Mouse (Mus musculus) midbrain, embryonic 13.5 days (tissue): ENCODE measurements around the gene Fam117a. TPM values are rescaled to one million over a fixed set of nuclear protein-coding genes. Genes with fewer than 3 reads are reported as not detected.

Experiments used
- ATAC-seq: fragments of 200-750 bp; cut with Nextera tagmentation; 2 replicates; pipeline ENCODE4 v1.8.0; 2017; ENCODE audit warnings: mild to moderate bottlenecking, moderate TSS enrichment, moderate library complexity
- H3K27ac ChIP-seq: fragments of 300-500 bp; sonication (generic); 2 replicates; pipeline ENCODE4 v1.5.1; 2015; ENCODE audit warnings: inconsistent platforms, mild to moderate bottlenecking, moderate library complexity
- H3K27me3 ChIP-seq: fragments of 300-500 bp; sonication (generic); 2 replicates; pipeline ENCODE4 v1.6.1; 2015; ENCODE audit warnings: mild to moderate bottlenecking, inconsistent platforms
- H3K36me3 ChIP-seq: fragments of 300-500 bp; sonication (generic); 2 replicates; pipeline ENCODE4 v1.6.1; 2015; ENCODE audit warnings: mild to moderate bottlenecking, inconsistent platforms
- H3K4me1 ChIP-seq: fragments of 300-500 bp; sonication (generic); replicated peaks from 2 replicates; pipeline ENCODE4 v1.6.1; 2015; ENCODE audit warnings: inconsistent platforms
- H3K4me2 ChIP-seq: fragments of 300-500 bp; sonication (generic); replicated peaks from 2 replicates; pipeline ENCODE4 v1.6.1; 2015; ENCODE audit warnings: moderate library complexity, mild to moderate bottlenecking, inconsistent platforms
- H3K4me3 ChIP-seq: fragments of 300-500 bp; sonication (generic); replicated peaks from 2 replicates; pipeline ENCODE4 v1.5.1; 2015; ENCODE audit warnings: mild to moderate bottlenecking, inconsistent platforms
- H3K9ac ChIP-seq: fragments of 300-500 bp; sonication (generic); replicated peaks from 2 replicates; pipeline ENCODE4 v1.6.1; 2015; ENCODE audit warnings: mild to moderate bottlenecking, inconsistent platforms
- H3K9me3 ChIP-seq: fragments of 300-500 bp; sonication (generic); 2 replicates; pipeline ENCODE4 v1.6.1; 2016; ENCODE audit warnings: mild to moderate bottlenecking, inconsistent platforms
- whole genome bisulfite sequencing: fragments of 180-500 bp; shearing (Covaris S2); methylation state at CpG from one replicate; pipeline ENCODE4 v1.1.7; 2015; 5-methylcytosine and 5-hydroxymethylcytosine counted together
- polyA plus RNA-seq: library from polyadenylated mRNA; unstranded; fragments of >200 nt; fragmentation: Nextera tagmentation; extraction: Ambion mirVana; gene quantifications from 2 replicates; pipeline ENCODE4 v1.2.1, GENCODE M21; 2015

Gene Fam117a
- polyA plus RNA-seq = 2.3 and 2.8 TPM in 2 replicates

DNA sequence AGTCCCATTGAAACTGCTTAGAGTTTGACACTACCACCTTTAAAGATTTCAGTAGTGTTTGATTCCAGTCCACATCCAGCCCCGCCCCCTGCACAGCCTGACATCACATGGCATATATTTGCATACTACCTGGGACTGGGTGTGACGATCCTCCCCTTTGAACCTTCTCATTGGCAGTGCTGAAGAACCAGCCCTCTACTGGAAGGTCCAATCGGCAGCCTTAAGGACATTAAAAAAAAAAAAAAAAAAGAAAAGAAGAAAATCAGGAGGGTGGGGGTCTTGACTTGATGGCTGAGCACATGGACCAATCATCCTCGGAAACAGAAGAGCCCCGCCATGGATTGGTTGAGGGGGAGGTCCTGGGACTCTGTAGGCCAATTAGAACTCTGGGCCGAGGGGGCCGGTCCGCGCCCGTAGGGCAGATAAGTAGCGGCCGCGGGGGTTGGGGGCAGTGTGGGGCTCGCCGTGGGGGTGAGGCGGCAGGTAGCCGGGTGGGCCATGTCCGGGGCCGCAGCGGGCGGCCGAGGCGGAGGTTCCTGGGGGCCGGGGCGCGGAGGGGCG is at the start of gene Fam117a:
TSS of gene Fam117a (plus strand) at position 451 of the 561 bp plus-strand sequence.
- Histone ChIP-seq H3K4me2 (peak within 1 kb of the TSS; percentile 96), H3K36me3 (no peaks in the 10 kb centered on the region), H3K4me1 (peaks cover 21% of the 10 kb centered on the region), H3K27ac (no peak within 1 kb of the TSS; the same call in 1 of the 2 replicates), H3K4me3 (peak within 1 kb of the TSS; percentile 76), H3K9ac (peak within 1 kb of the TSS; percentile 74), H3K9me3 (no peaks in the 10 kb centered on the region), H3K27me3 (peaks cover 24% of the 10 kb centered on the region)
- peak; percentile 99 for ATAC-seq
- under 1% methylated on average over 23 of the region's 27 CpGs for WGBS

DNA sequence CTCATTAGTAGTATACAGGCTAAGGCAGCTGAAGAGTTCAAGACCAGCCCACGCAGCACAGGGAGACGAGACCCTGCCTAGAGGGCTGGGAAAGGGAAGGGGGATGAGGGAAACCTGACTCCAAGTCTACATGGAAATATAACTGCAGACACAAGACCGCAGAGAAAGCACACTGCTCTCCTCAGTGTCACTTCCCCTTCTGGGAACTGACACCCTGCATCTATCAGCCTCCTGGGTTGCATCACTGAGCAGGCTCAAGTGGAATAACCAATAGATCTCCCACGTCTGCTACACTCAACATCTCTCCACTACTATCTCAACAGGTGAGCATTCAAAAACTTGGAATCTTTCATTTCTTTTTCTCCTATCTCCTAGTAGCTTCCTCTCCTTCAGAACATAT is 44.8 kb upstream of the Fam117a start:
- no peak overlapping the region for H3K27ac ChIP-seq
- no peak for ATAC-seq
- no peaks in the 10 kb centered on the region for H3K4me1 ChIP-seq
- H3K27me3 ChIP-seq = no peaks in the 10 kb centered on the region
- H3K4me3 ChIP-seq = no peak overlapping the region
- no peak overlapping the region for H3K9ac ChIP-seq
- H3K9me3 ChIP-seq = no peaks in the 10 kb centered on the region
- WGBS = 81% methylated on average over 4 of the region's 4 CpGs
- H3K4me2 ChIP-seq = no peak overlapping the region
- H3K36me3 ChIP-seq = peaks cover 81% of the 10 kb centered on the region

DNA sequence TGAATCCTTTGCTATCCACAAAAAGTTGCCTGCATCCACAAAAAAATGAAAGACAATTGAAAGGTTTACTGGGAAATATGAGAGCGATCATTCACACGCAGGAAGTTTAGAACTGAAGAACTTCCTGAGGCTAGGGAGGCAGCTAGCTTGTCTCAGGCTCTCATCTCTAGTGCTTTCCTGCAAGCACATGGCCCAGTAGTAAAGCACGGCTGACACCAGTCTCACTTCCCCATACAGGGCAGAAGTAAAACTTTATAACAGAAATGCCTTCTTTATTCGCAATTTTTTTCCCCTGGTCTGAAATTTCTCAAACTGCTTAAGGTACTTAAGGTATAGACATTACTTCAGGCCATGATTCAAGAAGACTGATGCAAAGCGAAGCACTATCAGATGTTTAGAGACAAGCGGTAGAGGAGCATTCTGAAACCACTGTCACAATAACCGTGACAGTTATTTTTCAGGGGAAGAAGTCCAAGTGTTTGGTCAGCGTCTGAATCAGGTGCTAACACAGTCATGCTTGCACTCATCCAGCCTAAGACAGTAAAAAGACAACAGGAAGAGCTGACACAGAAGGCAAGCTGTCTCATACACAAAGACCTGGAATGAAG is 43.7 kb upstream of the Fam117a start:
- H3K27me3 ChIP-seq = no peaks in the 10 kb centered on the region
- H3K9me3 ChIP-seq = no peaks in the 10 kb centered on the region
- ATAC-seq = no peak
- no peak overlapping the region for H3K9ac ChIP-seq
- peaks cover 80% of the 10 kb centered on the region for H3K36me3 ChIP-seq
- 92% methylated on average over 8 of the region's 8 CpGs for WGBS
- H3K4me2 ChIP-seq = no peak overlapping the region
- H3K4me1 ChIP-seq = no peaks in the 10 kb centered on the region
- H3K4me3 ChIP-seq = no peak overlapping the region
- no peak overlapping the region for H3K27ac ChIP-seq

DNA sequence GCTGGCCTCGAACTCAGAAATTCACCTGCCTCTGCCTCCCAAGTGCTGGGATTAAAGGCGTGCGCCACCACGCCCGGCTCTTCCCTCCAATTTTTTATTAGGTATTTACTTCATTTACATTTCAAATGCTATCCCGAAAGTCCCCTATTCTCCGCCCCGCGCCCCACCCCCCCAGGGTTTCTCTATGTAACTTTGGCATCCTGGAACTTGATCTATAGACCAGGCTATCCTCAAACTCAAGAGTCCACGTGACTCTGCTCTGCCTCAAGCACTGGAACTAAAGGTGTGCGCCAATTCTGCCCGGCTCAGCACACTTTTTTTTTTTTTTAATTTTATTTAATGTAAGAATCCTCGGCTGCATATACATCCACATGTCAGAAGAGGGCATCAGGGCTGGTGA is 41.1 kb upstream of the Fam117a start:
- no peak for ATAC-seq
- peaks cover 79% of the 10 kb centered on the region for H3K36me3 ChIP-seq
- H3K9me3 ChIP-seq = no peaks in the 10 kb centered on the region
- WGBS = 93% methylated on average over 13 of the region's 13 CpGs
- H3K4me3 ChIP-seq = no peak overlapping the region
- no peak overlapping the region for H3K4me2 ChIP-seq
- no peak overlapping the region for H3K9ac ChIP-seq
- no peak overlapping the region for H3K27ac ChIP-seq
- no peaks in the 10 kb centered on the region for H3K4me1 ChIP-seq
- no peaks in the 10 kb centered on the region for H3K27me3 ChIP-seq

DNA sequence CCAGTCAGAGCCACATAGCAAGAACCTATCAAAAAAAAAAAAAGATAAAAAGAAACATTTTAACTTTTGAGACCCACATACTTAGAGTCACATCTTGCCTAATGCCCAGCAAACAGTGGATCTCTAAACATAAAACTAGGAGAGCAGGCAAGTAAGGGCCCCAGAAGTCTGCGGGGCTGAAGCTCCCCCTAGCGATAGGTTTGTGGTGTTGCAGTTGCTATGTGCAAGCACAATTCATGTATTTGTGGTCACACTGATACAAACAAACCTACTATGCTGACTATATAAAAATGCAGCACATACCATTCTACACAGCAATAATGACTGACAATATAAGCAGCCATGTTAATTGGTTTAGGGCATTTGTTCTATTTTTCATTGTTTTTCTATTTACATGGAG is 38.7 kb upstream of the Fam117a start:
- no peaks in the 10 kb centered on the region for H3K27me3 ChIP-seq
- 22% methylated on average over 2 of the region's 2 CpGs for WGBS
- no peaks in the 10 kb centered on the region for H3K9me3 ChIP-seq
- H3K4me1 ChIP-seq = no peaks in the 10 kb centered on the region
- no peak for ATAC-seq
- H3K4me2 ChIP-seq = no peak overlapping the region
- no peak overlapping the region for H3K4me3 ChIP-seq
- H3K9ac ChIP-seq = no peak overlapping the region
- H3K27ac ChIP-seq = no peak overlapping the region
- peaks cover 81% of the 10 kb centered on the region for H3K36me3 ChIP-seq

DNA sequence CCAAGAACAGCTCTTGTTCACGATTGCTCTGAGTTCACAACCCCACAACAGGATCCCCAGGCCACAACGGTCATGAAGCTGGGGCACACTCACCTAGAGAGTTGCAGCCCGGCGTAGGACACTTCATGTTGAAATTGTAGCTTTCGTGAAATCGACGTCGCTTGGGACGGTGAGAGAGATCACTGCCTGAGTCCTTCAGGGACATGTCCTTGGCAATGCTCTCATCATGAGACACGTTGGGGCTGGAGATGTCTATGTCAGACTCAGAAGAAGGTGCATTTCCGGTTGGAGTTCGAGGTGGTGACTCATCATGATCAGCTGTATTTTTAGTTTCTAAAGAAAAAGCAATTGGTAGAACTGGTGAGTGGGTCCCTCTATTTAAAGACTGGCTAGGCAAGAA is 36.9 kb upstream of the Fam117a start:
- H3K27ac ChIP-seq = no peak overlapping the region
- peaks cover 69% of the 10 kb centered on the region for H3K36me3 ChIP-seq
- H3K4me3 ChIP-seq = no peak overlapping the region
- no peaks in the 10 kb centered on the region for H3K4me1 ChIP-seq
- ATAC-seq = no peak
- no peaks in the 10 kb centered on the region for H3K27me3 ChIP-seq
- WGBS = 96% methylated on average over 12 of the region's 12 CpGs
- H3K9ac ChIP-seq = no peak overlapping the region
- H3K4me2 ChIP-seq = no peak overlapping the region
- no peaks in the 10 kb centered on the region for H3K9me3 ChIP-seq

DNA sequence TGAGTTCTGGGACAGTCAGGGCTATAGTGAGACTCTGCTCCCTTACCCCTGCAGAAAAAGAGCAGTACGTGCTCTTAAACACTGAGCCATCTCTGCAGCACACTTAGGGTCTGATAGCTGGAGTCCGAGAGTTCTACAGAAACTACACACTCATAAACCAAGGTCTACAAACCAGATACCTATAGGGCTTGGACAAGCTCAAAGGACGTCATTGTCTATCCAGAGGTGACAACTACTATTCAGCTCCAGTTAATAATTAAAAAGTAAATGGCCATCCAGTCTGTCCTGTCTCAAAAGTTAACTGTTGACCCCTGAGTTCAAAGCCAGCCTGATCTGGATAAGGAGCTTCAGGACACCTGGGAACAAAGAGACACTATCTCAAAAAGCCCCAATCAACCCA is 35.0 kb upstream of the Fam117a start:
- Histone ChIP-seq H3K27ac (no peak overlapping the region), H3K27me3 (no peaks in the 10 kb centered on the region), H3K4me3 (no peak overlapping the region), H3K36me3 (peaks cover 74% of the 10 kb centered on the region), H3K9ac (no peak overlapping the region), H3K9me3 (no peaks in the 10 kb centered on the region), H3K4me1 (no peaks in the 10 kb centered on the region), H3K4me2 (no peak overlapping the region)
- ATAC-seq = no peak
- 98% methylated on average over 3 of the region's 3 CpGs for WGBS

DNA sequence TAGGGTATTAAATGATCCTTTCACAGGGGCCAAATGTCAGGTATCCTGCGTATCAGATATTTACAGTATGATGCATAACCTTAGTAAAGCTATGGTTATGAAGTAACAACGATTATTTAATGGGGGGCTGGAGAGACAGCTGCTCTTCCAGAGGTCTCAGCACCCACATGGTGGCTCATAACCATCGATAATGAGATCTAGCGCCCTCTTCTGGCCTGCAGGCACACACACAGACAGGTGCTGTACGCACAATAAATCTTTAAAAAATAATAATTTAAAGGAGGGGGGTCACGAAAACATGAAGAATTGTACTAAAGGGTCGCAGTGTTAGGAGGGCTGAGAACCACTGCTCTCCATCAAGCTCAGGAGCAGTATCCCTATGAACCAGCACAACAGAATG is 31.2 kb upstream of the Fam117a start:
- 91% methylated on average over 7 of the region's 7 CpGs for WGBS
- H3K27me3 ChIP-seq = no peaks in the 10 kb centered on the region

DNA sequence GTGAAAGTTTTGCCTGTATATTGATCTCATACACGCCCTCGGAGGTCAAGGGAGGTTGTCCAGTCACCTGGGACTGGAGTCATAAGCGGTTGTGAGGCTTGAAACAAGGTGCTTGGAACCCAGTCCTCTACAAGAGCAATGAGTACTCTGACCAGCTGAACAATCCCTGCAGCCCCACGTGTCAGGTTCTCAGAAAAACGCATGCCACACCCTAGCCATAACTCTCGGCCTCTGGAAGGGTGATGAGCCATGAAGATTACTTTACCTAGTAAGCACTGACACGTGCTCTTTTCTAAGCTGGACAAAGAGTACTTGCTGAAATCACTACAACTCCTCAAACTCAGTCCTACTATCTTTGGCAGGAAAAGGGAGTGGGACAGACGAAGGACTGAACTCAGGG is 29.3 kb upstream of the Fam117a start:
- peaks cover 22% of the 10 kb centered on the region for H3K36me3 ChIP-seq
- no peak overlapping the region for H3K27ac ChIP-seq
- H3K9ac ChIP-seq = no peak overlapping the region
- peaks cover 27% of the 10 kb centered on the region for H3K4me1 ChIP-seq
- H3K9me3 ChIP-seq = no peaks in the 10 kb centered on the region
- ATAC-seq = no peak
- no peak overlapping the region for H3K4me3 ChIP-seq
- H3K4me2 ChIP-seq = no peak overlapping the region
- H3K27me3 ChIP-seq = no peaks in the 10 kb centered on the region
- WGBS = 89% methylated on average over 8 of the region's 8 CpGs

More for the DNA sequence above, 31.2 kb upstream of the Fam117a start:
- H3K4me2 ChIP-seq = no peak overlapping the region
- ATAC-seq = no peak
- H3K4me3 ChIP-seq = no peak overlapping the region
- H3K27ac ChIP-seq = no peak overlapping the region
- no peaks in the 10 kb centered on the region for H3K9me3 ChIP-seq
- peaks cover 16% of the 10 kb centered on the region for H3K4me1 ChIP-seq
- H3K9ac ChIP-seq = no peak overlapping the region
- peaks cover 40% of the 10 kb centered on the region for H3K36me3 ChIP-seq

DNA sequence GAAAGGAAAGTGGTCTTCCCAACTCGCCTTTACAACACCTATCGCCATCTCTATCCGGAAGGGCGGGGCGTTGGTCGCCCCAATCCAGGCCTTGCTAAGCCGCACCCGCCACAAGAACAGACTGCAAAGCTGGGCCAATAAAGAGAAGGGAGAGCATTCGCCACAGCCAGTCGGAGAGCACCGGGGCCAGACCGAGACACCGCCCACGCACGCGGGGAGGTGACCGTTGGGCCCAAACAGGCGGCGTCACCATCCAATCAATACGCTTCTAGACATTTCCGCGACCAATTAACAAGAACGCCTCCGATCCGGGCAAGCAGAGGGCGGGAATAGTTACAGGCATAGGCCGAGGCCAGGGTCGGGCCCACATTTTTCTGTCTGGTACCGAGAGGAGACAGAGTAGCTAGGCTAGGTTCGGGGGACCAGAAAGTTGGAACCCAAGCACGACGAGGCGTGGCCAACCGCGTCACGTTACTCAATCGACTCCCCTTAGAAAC is 27.3 kb upstream of the Fam117a start:
- peak overlapping the region; percentile 60 for H3K4me2 ChIP-seq
- H3K36me3 ChIP-seq = peaks cover 10% of the 10 kb centered on the region
- H3K4me3 ChIP-seq = peak overlapping the region; percentile 93
- peak; percentile 96 for ATAC-seq
- H3K9ac ChIP-seq = peak overlapping the region; percentile 96
- peak overlapping the region; percentile 96 for H3K27ac ChIP-seq
- H3K27me3 ChIP-seq = no peaks in the 10 kb centered on the region
- under 1% methylated on average over 37 of the region's 37 CpGs for WGBS
- H3K4me1 ChIP-seq = peaks cover 27% of the 10 kb centered on the region
- no peaks in the 10 kb centered on the region for H3K9me3 ChIP-seq

DNA sequence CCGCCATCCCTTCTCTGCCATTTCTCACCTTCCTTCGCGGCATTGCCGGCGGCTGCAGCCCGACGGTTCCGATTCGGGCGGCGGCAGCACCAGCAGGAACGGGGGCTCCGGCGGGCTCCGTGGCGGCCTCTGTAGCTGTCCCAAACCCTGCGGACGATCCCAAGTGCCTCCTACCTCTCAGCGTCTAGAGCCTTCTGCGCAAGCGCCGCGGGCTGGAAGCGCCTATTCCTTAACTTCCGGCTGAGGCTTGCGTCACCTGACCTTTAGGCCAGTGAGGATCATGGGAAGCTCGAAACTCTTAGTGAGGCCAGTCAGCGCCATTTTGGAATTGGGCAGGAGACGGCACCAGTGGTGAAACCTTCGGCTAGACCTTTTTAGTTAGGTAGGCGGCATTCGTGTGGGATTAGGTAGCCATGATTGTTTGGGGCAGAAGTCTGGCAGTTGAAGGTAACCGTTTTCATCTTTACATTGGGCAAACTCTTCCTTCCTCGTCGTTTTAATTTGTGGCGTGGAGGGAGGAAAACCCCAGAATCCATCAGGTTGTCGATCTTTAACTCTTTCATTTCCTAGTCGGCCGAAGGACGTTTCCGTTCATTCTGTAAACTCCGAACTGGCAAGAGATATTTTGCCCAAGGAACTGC is 26.7 kb upstream of the Fam117a start, which contains the start of gene Kat7:
TSS of gene Kat7 (minus strand) at position 240 of the 641 bp plus-strand sequence.
- ATAC-seq = peak; percentile 94
- under 1% methylated on average over 42 of the region's 42 CpGs for WGBS

More for the DNA sequence above, 26.7 kb upstream of the Fam117a start, which contains the start of gene Kat7:
- H3K27ac ChIP-seq = peak within 1 kb of the TSS; percentile 96
- peak within 1 kb of the TSS; percentile 96 for H3K9ac ChIP-seq
- H3K4me1 ChIP-seq = peaks cover 27% of the 10 kb centered on the region
- H3K9me3 ChIP-seq = no peaks in the 10 kb centered on the region
- peak within 1 kb of the TSS; percentile 80 for H3K4me2 ChIP-seq
- peaks cover 10% of the 10 kb centered on the region for H3K36me3 ChIP-seq
- peak within 1 kb of the TSS; percentile 93 for H3K4me3 ChIP-seq
- no peaks in the 10 kb centered on the region for H3K27me3 ChIP-seq
